Mouse (Mus musculus): ENCODE results near the gene Sox13. TPM values are rescaled to one million over a fixed set of nuclear protein-coding genes. Genes with fewer than 3 reads are reported as not detected.

The Sox13 gene
- total and polyA plus RNA-seq, 3 experiments = 0.03 TPM; not detected in 2

GRCm38 (mm10) chr1:133460996-133461395, 36.8 kb upstream of the Sox13 start:
- H3K4me1 ChIP-seq (ENCODE audit: control insufficient read depth in 1 of 2, insufficient read depth in 2 of 2, low read length in 2 of 2) = no peaks in the 10 kb centered on the region
- no peak overlapping the region for H3K27ac ChIP-seq (ENCODE audit: control insufficient read depth, low read depth, low read length)
- no peaks in the 10 kb centered on the region for H3K36me3 ChIP-seq (ENCODE audit: control insufficient read depth in 1 of 2, insufficient read depth in 2 of 2, low read length in 2 of 2)
- no peak for TF ChIP-seq BHLHE40 (IDR thresholded peaks at IDR 0.05; ENCODE audit: borderline replicate concordance, low read depth, low read length)
- no peak for TF ChIP-seq USF2 (IDR thresholded peaks at IDR 0.05; ENCODE audit: borderline replicate concordance in 1 of 2, insufficient read depth in 1 of 2, low read depth in 1 of 2, low read length in 2 of 2)
- TF ChIP-seq POLR2A (IDR thresholded peaks at IDR 0.05; ENCODE audit: control insufficient read depth in 1 of 2, insufficient read depth in 1 of 2, low read depth in 1 of 2, low read length in 2 of 2, poor library complexity in 1 of 2) = no peak
- no peak for TF ChIP-seq NRF1 (IDR thresholded peaks at IDR 0.05; ENCODE audit: insufficient read depth, low read depth, low read length, poor library complexity, severe bottlenecking)
- no peak for TF ChIP-seq EP300 (IDR thresholded peaks at IDR 0.05; ENCODE audit: low read depth in 1 of 2, low read length in 2 of 2)
- TF ChIP-seq CHD1 (IDR thresholded peaks at IDR 0.05; ENCODE audit: low read depth, low read length) = no peak
- TF ChIP-seq TCF12 (IDR thresholded peaks at IDR 0.05; ENCODE audit: low read depth, low read length) = no peak
- TF ChIP-seq CTCF (IDR thresholded peaks at IDR 0.05 in 2 of 3, conservative IDR thresholded peaks at IDR 0.05 in 1 of 3; ENCODE audit: control insufficient read depth in 1 of 3, insufficient read depth in 1 of 3, low read depth in 2 of 3, low read length in 3 of 3, poor library complexity in 1 of 3, severe bottlenecking in 1 of 3) = no peak
- no peak for TF ChIP-seq E2F4 (IDR thresholded peaks at IDR 0.05; ENCODE audit: borderline replicate concordance, low read depth, low read length)
- TF ChIP-seq GATA1 (IDR thresholded peaks at IDR 0.05; ENCODE audit: low read depth, low read length) = no peak
- no peak for TF ChIP-seq MAX (IDR thresholded peaks at IDR 0.05; ENCODE audit: low read length)
- TF ChIP-seq MYC (IDR thresholded peaks at IDR 0.05; ENCODE audit: low read depth, low read length) = no peak
- TF ChIP-seq TBP (IDR thresholded peaks at IDR 0.05; ENCODE audit: low read depth, low read length) = no peak
- no peak for TF ChIP-seq HCFC1 (IDR thresholded peaks at IDR 0.05; ENCODE audit: low read depth, low read length)
- TF ChIP-seq POLR2AphosphoS5 (IDR thresholded peaks at IDR 0.05; ENCODE audit: borderline replicate concordance, low read depth, low read length) = no peak
- no peak for TF ChIP-seq ZMIZ1 (IDR thresholded peaks at IDR 0.05; ENCODE audit: low read depth, low read length)
- no peak for TF ChIP-seq MAFK (IDR thresholded peaks at IDR 0.05; ENCODE audit: borderline replicate concordance, low read depth, low read length)
- TF ChIP-seq JUND (IDR thresholded peaks at IDR 0.05; ENCODE audit: low read depth, low read length) = no peak
- H3K79me2 ChIP-seq (ENCODE audit: control insufficient read depth, insufficient read depth, low read length, poor library complexity) = no peaks in the 10 kb centered on the region
- no peak overlapping the region for H3K4me3 ChIP-seq (ENCODE audit: control insufficient read depth in 1 of 2, insufficient read depth in 1 of 2, low read depth in 2 of 2, low read length in 2 of 2)
- H3K27me3 ChIP-seq (ENCODE audit: control insufficient read depth in 1 of 2, insufficient read depth in 2 of 2, low read length in 2 of 2) = no peaks in the 10 kb centered on the region
- H3K9ac ChIP-seq (ENCODE audit: control insufficient read depth, low read depth, low read length, poor library complexity, severe bottlenecking) = no peak overlapping the region
- no peak for DNase-seq (ENCODE audit: low read depth, low spot score)
- H3K9me3 ChIP-seq (replicated peaks; ENCODE audit: insufficient read depth, low read length) = no peaks in the 10 kb centered on the region

DNA sequence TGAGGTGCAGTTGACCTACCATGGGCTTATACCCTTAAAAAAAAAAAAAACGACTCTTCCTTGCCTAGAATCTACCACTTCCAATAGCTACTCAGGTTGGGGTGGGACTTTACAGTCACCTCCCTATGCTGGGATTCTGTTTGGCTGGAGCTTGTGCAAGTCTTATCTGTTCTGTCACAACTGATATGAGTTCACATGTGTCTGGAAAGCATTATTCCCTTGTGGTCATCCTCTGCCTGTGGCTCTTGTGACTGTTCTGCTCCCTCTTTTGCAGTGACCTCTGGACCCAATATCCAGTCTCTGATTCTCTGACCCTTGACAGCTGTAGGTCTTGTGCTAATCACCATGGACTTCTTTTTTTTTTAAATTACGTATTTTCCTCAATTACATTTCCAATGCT, 31.9 kb upstream of the Sox13 start:
- no peak for TF ChIP-seq GATA1 (IDR thresholded peaks at IDR 0.05; ENCODE audit: low read depth, low read length)
- TF ChIP-seq KAT2A (conservative IDR thresholded peaks at IDR 0.05; ENCODE audit: low read depth, low read length) = no peak
- no peak for TF ChIP-seq POLR2AphosphoS5 (IDR thresholded peaks at IDR 0.05; ENCODE audit: borderline replicate concordance, low read depth, low read length)
- TF ChIP-seq CHD1 (IDR thresholded peaks at IDR 0.05; ENCODE audit: low read depth, low read length) = no peak
- TF ChIP-seq TBP (IDR thresholded peaks at IDR 0.05; ENCODE audit: low read depth, low read length) = no peak
- TF ChIP-seq ZMIZ1 (IDR thresholded peaks at IDR 0.05; ENCODE audit: low read depth, low read length) = no peak
- no peak for TF ChIP-seq SIN3A (IDR thresholded peaks at IDR 0.05; ENCODE audit: low read length)
- TF ChIP-seq ZC3H11A (IDR thresholded peaks at IDR 0.05; ENCODE audit: low read depth, low read length) = no peak
- no peak for TF ChIP-seq USF1 (IDR thresholded peaks at IDR 0.05; ENCODE audit: low read depth, low read length)
- no peak for TF ChIP-seq ZNF384 (IDR thresholded peaks at IDR 0.05; ENCODE audit: low read depth, low read length)
- no peak for TF ChIP-seq CTCF (IDR thresholded peaks at IDR 0.05 in 2 of 3, conservative IDR thresholded peaks at IDR 0.05 in 1 of 3; ENCODE audit: control insufficient read depth in 1 of 3, insufficient read depth in 1 of 3, low read depth in 2 of 3, low read length in 3 of 3, poor library complexity in 1 of 3, severe bottlenecking in 1 of 3)
- TF ChIP-seq POLR2A (IDR thresholded peaks at IDR 0.05; ENCODE audit: control insufficient read depth in 1 of 2, insufficient read depth in 1 of 2, low read depth in 1 of 2, low read length in 2 of 2, poor library complexity in 1 of 2) = no peak
- TF ChIP-seq MEF2A (IDR thresholded peaks at IDR 0.05; ENCODE audit: extremely low read depth, insufficient replicate concordance, low read depth, low read length, poor library complexity, severe bottlenecking) = no peak
- TF ChIP-seq MYB (IDR thresholded peaks at IDR 0.05; ENCODE audit: low read depth, low read length) = no peak
- no peak for TF ChIP-seq MXI1 (IDR thresholded peaks at IDR 0.05; ENCODE audit: low read depth, low read length)
- TF ChIP-seq E2F4 (IDR thresholded peaks at IDR 0.05; ENCODE audit: borderline replicate concordance, low read depth, low read length) = no peak
- no peak for TF ChIP-seq USF2 (IDR thresholded peaks at IDR 0.05; ENCODE audit: borderline replicate concordance in 1 of 2, insufficient read depth in 1 of 2, low read depth in 1 of 2, low read length in 2 of 2)
- no peak for TF ChIP-seq NRF1 (IDR thresholded peaks at IDR 0.05; ENCODE audit: insufficient read depth, low read depth, low read length, poor library complexity, severe bottlenecking)
- no peak for TF ChIP-seq ETS1 (IDR thresholded peaks at IDR 0.05; ENCODE audit: low read depth, low read length)
- H3K79me2 ChIP-seq (ENCODE audit: control insufficient read depth, insufficient read depth, low read length, poor library complexity) = no peaks in the 10 kb centered on the region
- H3K27ac ChIP-seq (ENCODE audit: control insufficient read depth, low read depth, low read length) = no peak overlapping the region
- DNase-seq (ENCODE audit: low read depth, low spot score) = no peak
- no peak overlapping the region for H3K4me3 ChIP-seq (ENCODE audit: control insufficient read depth in 1 of 2, insufficient read depth in 1 of 2, low read depth in 2 of 2, low read length in 2 of 2)
- H3K36me3 ChIP-seq (ENCODE audit: control insufficient read depth in 1 of 2, insufficient read depth in 2 of 2, low read length in 2 of 2) = no peaks in the 10 kb centered on the region
- no peaks in the 10 kb centered on the region for H3K4me1 ChIP-seq (ENCODE audit: control insufficient read depth in 1 of 2, insufficient read depth in 2 of 2, low read length in 2 of 2)
- H3K27me3 ChIP-seq (ENCODE audit: control insufficient read depth in 1 of 2, insufficient read depth in 2 of 2, low read length in 2 of 2) = peaks cover 0 to 2% of the 10 kb centered on the region in 2 experiments; a peak in 1 of 4 replicates
- no peaks in the 10 kb centered on the region for H3K9me3 ChIP-seq (replicated peaks; ENCODE audit: insufficient read depth, low read length)
- H3K9ac ChIP-seq (ENCODE audit: control insufficient read depth, low read depth, low read length, poor library complexity, severe bottlenecking) = no peak overlapping the region
